Mouse (Mus musculus) midbrain, postnatal 0 days (tissue): ENCODE results near the gene Creg1. TPM values are rescaled to one million over a fixed set of nuclear protein-coding genes. Genes with fewer than 3 reads are reported as not detected.

Source experiments
- ATAC-seq: fragments of 200-750 bp; cut with Nextera tagmentation; 2 replicates; pipeline ENCODE4 v1.8.0; 2017; ENCODE audit warnings: moderate number of reproducible peaks, mild to moderate bottlenecking, moderate TSS enrichment, moderate library complexity; ENCODE audit not compliant: low FRiP score
- DNase-seq: peaks from one replicate; pipeline ENCODE4 v3.0.0-alpha.2; 2015; ENCODE audit warnings: low spot score
- H3K27ac ChIP-seq: fragments of 300-500 bp; sonication (generic); 2 replicates; pipeline ENCODE4 v1.5.1; 2014; ENCODE audit warnings: low read depth, mild to moderate bottlenecking, low read length, mixed read lengths
- H3K27me3 ChIP-seq: fragments of 300-500 bp; sonication (generic); 2 replicates; pipeline ENCODE4 v1.6.1; 2014; ENCODE audit warnings: low read length, control low read depth, mixed read lengths; ENCODE audit not compliant: insufficient read depth
- H3K36me3 ChIP-seq: fragments of 300-500 bp; sonication (generic); 2 replicates; pipeline ENCODE4 v1.6.1; 2014; ENCODE audit warnings: low read length, control low read depth, mixed read lengths; ENCODE audit not compliant: insufficient read depth
- H3K4me1 ChIP-seq: fragments of 300-500 bp; sonication (generic); 2 replicates; pipeline ENCODE4 v1.6.1; 2014; ENCODE audit warnings: mild to moderate bottlenecking, control low read depth, antibody characterized with exemption, low read length, mixed read lengths; ENCODE audit not compliant: insufficient read depth
- H3K4me2 ChIP-seq: fragments of 300-500 bp; sonication (generic); 2 replicates; pipeline ENCODE4 v1.6.1; 2014; ENCODE audit warnings: low read depth, mild to moderate bottlenecking, low read length, mixed read lengths; ENCODE audit not compliant: poor library complexity, severe bottlenecking
- H3K4me3 ChIP-seq: fragments of 300-500 bp; sonication (generic); 2 replicates; pipeline ENCODE4 v1.5.1; 2014; ENCODE audit warnings: low read depth, mild to moderate bottlenecking, low read length, moderate library complexity
- H3K9ac ChIP-seq: fragments of 300-500 bp; sonication (generic); replicated peaks from 2 replicates; pipeline ENCODE4 v1.6.1; 2014; ENCODE audit warnings: mild to moderate bottlenecking, low read length, moderate library complexity, mixed read lengths; ENCODE audit not compliant: poor library complexity, severe bottlenecking
- H3K9me3 ChIP-seq: fragments of 300-500 bp; sonication (generic); 2 replicates; pipeline ENCODE4 v1.6.1; 2016; ENCODE audit warnings: low read length, control low read depth
- CTCF ChIP-seq: IDR thresholded peaks from 2 replicates; pipeline ENCODE4 v1.5.1; 2016; ENCODE audit warnings: antibody characterized with exemption, mild to moderate bottlenecking
- WGBS: fragments of 180-500 bp; shearing (Covaris S2); extraction: QIAGEN DNeasy Blood & Tissue Kit; methylation state at CpG from one replicate; pipeline ENCODE4 v1.1.7; 2014; 5-methylcytosine and 5-hydroxymethylcytosine counted together
- polyA plus RNA-seq: library from polyadenylated mRNA; unstranded; fragments of >200 nt; fragmentation: Nextera tagmentation; extraction: Ambion mirVana; gene quantifications from 2 replicates; pipeline ENCODE4 v1.2.1, GENCODE M21; 2015
- total RNA-seq: library from RNA; depleted of rRNA; stranded (reverse); fragments of >200 nt; gene quantifications from 2 replicates; pipeline ENCODE4 v1.2.3, GENCODE M21; 2014; rRNA removed

Creg1 gene
- total and polyA plus RNA-seq, 2 experiments from 2014 or later = 21.3 to 47.0 TPM

- Histone ChIP-seq H3K4me1 (0 out of 2 replicates have a peak, but pooled peaks cover 6% of the 10 kb centered on the region), H3K9me3 (no peaks in the 10 kb centered on the region), H3K4me3 (no peak overlapping the region), H3K27ac (no peak overlapping the region), H3K4me2 (no peak overlapping the region), H3K9ac (no peak overlapping the region), H3K27me3 (no peaks in the 10 kb centered on the region), H3K36me3 (no peaks in the 10 kb centered on the region)
- 80% methylated on average over 4 of the region's 4 CpGs for WGBS
- ATAC-seq (no peak), DNase-seq (no peak)
- TF ChIP-seq CTCF = no peak
These were observed 55.6 kb downstream of the Creg1 start for GRCm38 (mm10) chr1:165819147-165819546.

DNA sequence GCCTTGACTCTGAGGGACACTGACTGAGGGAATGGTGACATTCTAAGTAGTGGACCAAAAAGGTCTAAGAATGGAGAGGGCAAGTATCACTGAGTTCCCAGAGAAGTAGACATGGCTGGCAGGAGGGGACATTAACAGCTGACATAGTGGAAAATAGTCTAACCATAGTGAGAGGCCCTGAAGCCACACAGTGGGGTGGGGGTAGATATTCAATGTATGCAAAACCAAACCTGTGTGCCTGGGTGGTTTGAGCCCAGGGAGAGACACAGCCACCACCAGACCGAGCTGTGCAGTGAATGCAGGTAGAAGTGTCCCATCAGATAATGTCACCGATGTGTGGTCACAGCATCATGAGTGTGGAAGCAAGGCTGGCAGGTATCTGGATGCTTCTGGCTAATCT lies 58.5 kb downstream of the Creg1 start:
- WGBS = 96% methylated on average over 2 of the region's 2 CpGs
- H3K4me2 ChIP-seq = no peak overlapping the region
- no peaks in the 10 kb centered on the region for H3K9me3 ChIP-seq
- ATAC-seq (no peak), DNase-seq (no peak)
- no peaks in the 10 kb centered on the region for H3K36me3 ChIP-seq
- no peak overlapping the region for H3K9ac ChIP-seq
- H3K27me3 ChIP-seq = no peaks in the 10 kb centered on the region
- no peak overlapping the region for H3K4me3 ChIP-seq
- no peak for TF ChIP-seq CTCF
- H3K4me1 ChIP-seq = no peaks in the 10 kb centered on the region
- H3K27ac ChIP-seq = no peak overlapping the region

Other genes starting within 250 kb of the Creg1 start
- gene Mpzl1, start 129.2 kb upstream of the Creg1 start, total RNA-seq = 29.7 and 38.2 TPM in 2 replicates
- gene Mpzl1, start 129.2 kb upstream of the Creg1 start, polyA plus RNA-seq = 138 and 146 TPM in 2 replicates
- 7.6 and 7.9 TPM in 2 replicates for gene Rcsd1, start 54.0 kb upstream of the Creg1 start, total RNA-seq
- gene Rcsd1, start 54.0 kb upstream of the Creg1 start, polyA plus RNA-seq = 8.0 and 9.1 TPM in 2 replicates
- gene Cd247, start 24.9 kb downstream of the Creg1 start, total RNA-seq = 0.66 TPM in 1 of 2 replicates, not detected in the other
- 0.59 and 0.83 TPM in 2 replicates for gene Cd247, start 24.9 kb downstream of the Creg1 start, polyA plus RNA-seq
- gene Pou2f1, start 238.9 kb downstream of the Creg1 start, total RNA-seq = 26.8 and 27.2 TPM in 2 replicates
- 17.3 and 21.5 TPM in 2 replicates for gene Pou2f1, start 238.9 kb downstream of the Creg1 start, polyA plus RNA-seq